Mouse (Mus musculus) midbrain, postnatal 0 days (tissue): ENCODE data around the gene Cnn2. TPM values are rescaled to one million over a fixed set of nuclear protein-coding genes. Genes with fewer than 3 reads are reported as not detected.
"Not testable (repeated sequence)": the region's sequence is repeated elsewhere in the genome, so short reads cannot be mapped to it uniquely, and the experiment has no call there.

Experiments used
- ATAC-seq: fragments of 200-750 bp; cut with Nextera tagmentation; 2 replicates; pipeline ENCODE4 v1.8.0; 2017; ENCODE audit warnings: moderate number of reproducible peaks, mild to moderate bottlenecking, moderate TSS enrichment, moderate library complexity; ENCODE audit not compliant: low FRiP score
- DNase-seq: peaks from one replicate; pipeline ENCODE4 v3.0.0-alpha.2; 2015; ENCODE audit warnings: low spot score
- H3K27ac ChIP-seq: fragments of 300-500 bp; sonication (generic); 2 replicates; pipeline ENCODE4 v1.5.1; 2014; ENCODE audit warnings: low read depth, mild to moderate bottlenecking, low read length, mixed read lengths
- H3K27me3 ChIP-seq: fragments of 300-500 bp; sonication (generic); 2 replicates; pipeline ENCODE4 v1.6.1; 2014; ENCODE audit warnings: low read length, control low read depth, mixed read lengths; ENCODE audit not compliant: insufficient read depth
- H3K36me3 ChIP-seq: fragments of 300-500 bp; sonication (generic); 2 replicates; pipeline ENCODE4 v1.6.1; 2014; ENCODE audit warnings: low read length, control low read depth, mixed read lengths; ENCODE audit not compliant: insufficient read depth
- H3K4me1 ChIP-seq: fragments of 300-500 bp; sonication (generic); 2 replicates; pipeline ENCODE4 v1.6.1; 2014; ENCODE audit warnings: mild to moderate bottlenecking, control low read depth, antibody characterized with exemption, low read length, mixed read lengths; ENCODE audit not compliant: insufficient read depth
- H3K4me2 ChIP-seq: fragments of 300-500 bp; sonication (generic); 2 replicates; pipeline ENCODE4 v1.6.1; 2014; ENCODE audit warnings: low read depth, mild to moderate bottlenecking, low read length, mixed read lengths; ENCODE audit not compliant: poor library complexity, severe bottlenecking
- H3K4me3 ChIP-seq: fragments of 300-500 bp; sonication (generic); 2 replicates; pipeline ENCODE4 v1.5.1; 2014; ENCODE audit warnings: low read depth, mild to moderate bottlenecking, low read length, moderate library complexity
- H3K9ac ChIP-seq: fragments of 300-500 bp; sonication (generic); replicated peaks from 2 replicates; pipeline ENCODE4 v1.6.1; 2014; ENCODE audit warnings: mild to moderate bottlenecking, low read length, moderate library complexity, mixed read lengths; ENCODE audit not compliant: poor library complexity, severe bottlenecking
- H3K9me3 ChIP-seq: fragments of 300-500 bp; sonication (generic); 2 replicates; pipeline ENCODE4 v1.6.1; 2016; ENCODE audit warnings: low read length, control low read depth
- CTCF ChIP-seq: IDR thresholded peaks from 2 replicates; pipeline ENCODE4 v1.5.1; 2016; ENCODE audit warnings: antibody characterized with exemption, mild to moderate bottlenecking
- WGBS: fragments of 180-500 bp; shearing (Covaris S2); extraction: QIAGEN DNeasy Blood & Tissue Kit; methylation state at CpG from one replicate; pipeline ENCODE4 v1.1.7; 2014; 5-methylcytosine and 5-hydroxymethylcytosine counted together
- polyA plus RNA-seq: library from polyadenylated mRNA; unstranded; fragments of >200 nt; fragmentation: Nextera tagmentation; extraction: Ambion mirVana; gene quantifications from 2 replicates; pipeline ENCODE4 v1.2.1, GENCODE M21; 2015
- total RNA-seq: library from RNA; depleted of rRNA; stranded (reverse); fragments of >200 nt; gene quantifications from 2 replicates; pipeline ENCODE4 v1.2.3, GENCODE M21; 2014; rRNA removed

Gene Cnn2
- total and polyA plus RNA-seq, 2 experiments from 2014 or later: 12.6 to 19.5 TPM

DNA sequence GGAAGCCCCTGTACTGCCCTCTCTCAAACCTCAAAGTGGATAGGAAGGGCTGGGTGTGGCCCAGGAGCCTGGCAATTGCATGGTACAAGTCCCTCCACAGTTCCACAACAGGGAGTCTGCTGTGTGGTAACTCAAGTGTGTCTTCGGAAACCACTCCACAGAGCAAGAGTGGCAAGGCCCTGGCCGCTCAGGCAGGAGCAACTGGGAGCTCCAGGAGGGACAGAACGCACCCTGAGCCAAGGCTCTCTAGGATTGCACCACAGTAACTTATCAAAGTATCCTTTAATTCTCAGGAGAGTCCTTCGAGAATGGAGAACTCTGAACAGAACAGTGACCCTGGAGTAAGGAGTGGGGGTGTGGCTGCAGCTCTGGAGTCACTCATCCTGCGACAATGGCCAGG lies 47.3 kb downstream of the Cnn2 start:
- 0 out of 2 replicates have a peak, but pooled peaks cover 9% of the 10 kb centered on the region for H3K4me1 ChIP-seq
- WGBS: 87% methylated on average over 5 of the region's 5 CpGs
- H3K9ac ChIP-seq: no peak overlapping the region
- peaks cover 33% of the 10 kb centered on the region for H3K36me3 ChIP-seq
- no peak overlapping the region for H3K4me3 ChIP-seq
- H3K4me2 ChIP-seq: no peak overlapping the region
- no peaks in the 10 kb centered on the region for H3K9me3 ChIP-seq
- no peaks in the 10 kb centered on the region for H3K27me3 ChIP-seq
- ATAC-seq: no peak
- H3K27ac ChIP-seq: no peak overlapping the region
- TF ChIP-seq CTCF: no peak
- DNase-seq: no peak

DNA sequence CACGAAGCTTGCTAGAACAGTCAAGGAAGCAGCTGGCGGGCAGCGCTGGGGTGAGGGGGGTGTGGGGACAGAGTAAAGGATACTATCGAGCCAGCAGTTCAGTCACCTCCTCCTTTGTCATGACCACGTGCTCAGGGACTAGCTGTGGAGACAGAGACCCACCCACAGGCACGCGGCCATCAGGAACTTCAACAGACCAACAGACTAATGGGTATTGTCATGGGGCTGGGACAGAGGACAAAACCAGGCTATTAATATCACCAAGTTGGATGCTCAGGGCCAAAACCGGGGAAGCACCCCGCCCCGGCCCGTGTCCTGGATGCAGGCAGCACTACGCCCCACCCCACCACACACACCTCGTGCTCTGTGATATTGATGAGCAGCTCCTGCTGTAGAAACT lies 48.4 kb downstream of the Cnn2 start:
- no peaks in the 10 kb centered on the region for H3K9me3 ChIP-seq
- DNase-seq (no peak), ATAC-seq (no peak)
- no peak for TF ChIP-seq CTCF
- H3K27me3 ChIP-seq: no peaks in the 10 kb centered on the region
- H3K36me3 ChIP-seq: peaks cover 33% of the 10 kb centered on the region
- no peak overlapping the region for H3K9ac ChIP-seq
- no peak overlapping the region for H3K4me3 ChIP-seq
- no peak overlapping the region for H3K4me2 ChIP-seq
- no peak overlapping the region for H3K27ac ChIP-seq
- H3K4me1 ChIP-seq: 0 out of 2 replicates have a peak, but pooled peaks cover 9% of the 10 kb centered on the region
- WGBS: 94% methylated on average over 13 of the region's 13 CpGs

DNA sequence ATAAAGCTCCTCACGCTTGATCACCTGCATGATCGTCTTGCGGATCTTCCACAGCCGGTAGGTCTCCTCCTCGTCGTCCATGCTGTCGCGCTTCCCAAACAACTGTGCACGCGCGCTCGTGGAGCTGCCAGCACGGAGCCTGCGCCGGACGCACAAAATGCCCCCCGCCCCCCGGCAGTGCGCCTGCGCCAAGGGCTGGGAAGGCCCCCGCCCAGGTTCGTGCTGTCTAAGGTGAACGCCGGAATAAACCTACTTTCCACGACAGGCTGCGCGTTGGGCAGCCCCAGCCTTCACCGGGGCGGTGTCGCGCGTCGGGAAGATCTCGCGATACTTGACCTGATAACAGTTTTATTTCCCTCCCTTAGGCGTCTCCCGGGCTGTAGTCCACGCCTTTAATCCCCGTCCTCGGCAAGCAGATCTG lies 51.2 kb downstream of the Cnn2 start, which contains the start of gene Polr2e:
TSS of gene Polr2e (minus strand) at position 237 of the 421 bp plus-strand sequence.
- Histone ChIP-seq H3K27ac (peak within 1 kb of the TSS; percentile 60), H3K4me3 (peak within 1 kb of the TSS; percentile 64), H3K9ac (peak within 1 kb of the TSS; percentile 68), H3K4me1 (0 out of 2 replicates have a peak, but pooled peaks cover 9% of the 10 kb centered on the region), H3K27me3 (no peaks in the 10 kb centered on the region), H3K36me3 (peaks cover 31% of the 10 kb centered on the region), H3K4me2 (peak within 1 kb of the TSS; percentile 77), H3K9me3 (no peaks in the 10 kb centered on the region)
- peak; percentile 48; the same call in 1 of the 2 replicates for TF ChIP-seq CTCF
- WGBS: 2% methylated on average over 40 of the region's 40 CpGs
- ATAC-seq (peak; percentile 98), DNase-seq (peak; percentile 99)

DNA sequence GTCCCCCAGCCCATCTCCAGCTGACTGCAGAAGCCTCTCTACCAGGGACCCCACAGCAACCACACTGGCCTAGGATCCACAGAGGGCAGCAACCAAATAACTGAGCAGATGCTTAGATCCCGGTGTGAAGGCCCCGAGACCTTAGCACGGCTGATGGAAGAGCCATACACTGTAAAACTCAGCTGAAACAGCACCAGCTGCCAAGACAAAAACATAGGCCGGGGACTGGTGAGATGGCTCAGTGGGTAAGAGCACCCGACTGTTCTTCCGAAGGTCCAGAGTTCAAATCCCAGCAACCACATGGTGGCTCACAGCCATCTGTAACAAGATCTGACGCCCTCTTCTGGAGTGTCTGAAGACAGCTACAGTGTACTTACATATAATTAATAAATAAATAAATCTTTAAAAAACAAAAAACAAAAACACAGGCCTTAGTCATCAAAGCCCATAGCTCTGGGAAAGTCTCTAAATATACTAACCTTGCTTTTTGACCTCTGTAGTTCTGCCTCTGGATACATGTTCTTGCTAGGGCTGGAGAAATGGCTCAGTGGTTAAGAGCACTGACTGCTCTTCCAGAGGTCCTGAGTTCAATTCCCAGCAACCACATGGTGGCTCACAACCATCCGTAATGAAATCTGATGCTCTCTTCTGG lies 53.2 kb downstream of the Cnn2 start:
- DNase-seq, H3K9me3 ChIP-seq, H3K4me1 ChIP-seq, H3K27me3 ChIP-seq, ATAC-seq, H3K4me2 ChIP-seq, H3K4me3 ChIP-seq, H3K27ac ChIP-seq, H3K9ac ChIP-seq: not testable (repeated sequence)
- peaks cover 14% of the 10 kb centered on the region for H3K36me3 ChIP-seq
- 85% methylated on average over 8 of the region's 8 CpGs for WGBS

DNA sequence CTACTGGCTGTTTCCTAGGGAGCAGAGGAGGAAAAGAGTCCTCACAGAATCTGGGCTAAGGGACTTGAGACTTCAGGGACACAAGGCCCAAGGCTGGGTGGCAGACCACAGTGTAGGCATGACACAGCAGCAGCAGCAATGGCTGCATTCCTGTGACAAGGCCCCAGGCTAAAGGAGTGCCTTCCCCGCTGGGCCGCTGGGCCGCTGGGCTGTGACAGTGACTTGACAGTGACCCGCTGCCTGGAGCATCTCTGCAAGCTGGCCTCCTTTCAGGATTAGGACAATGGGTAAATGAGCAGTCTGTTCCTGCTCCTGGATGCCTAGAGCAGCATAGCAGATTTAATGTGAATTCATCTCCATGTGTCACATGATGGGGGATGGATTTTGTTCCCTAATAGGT lies 55.7 kb downstream of the Cnn2 start:
- no peaks in the 10 kb centered on the region for H3K27me3 ChIP-seq
- DNase-seq (peak; percentile 32), ATAC-seq (no peak)
- H3K4me1 ChIP-seq: no peaks in the 10 kb centered on the region
- H3K4me3 ChIP-seq: no peak overlapping the region
- TF ChIP-seq CTCF: no peak
- no peak overlapping the region for H3K9ac ChIP-seq
- no peaks in the 10 kb centered on the region for H3K9me3 ChIP-seq
- 21% methylated on average over 4 of the region's 4 CpGs for WGBS
- H3K27ac ChIP-seq: peak overlapping the region; percentile 51; the same call in 1 of the 2 replicates
- no peak overlapping the region for H3K4me2 ChIP-seq
- H3K36me3 ChIP-seq: no peaks in the 10 kb centered on the region

DNA sequence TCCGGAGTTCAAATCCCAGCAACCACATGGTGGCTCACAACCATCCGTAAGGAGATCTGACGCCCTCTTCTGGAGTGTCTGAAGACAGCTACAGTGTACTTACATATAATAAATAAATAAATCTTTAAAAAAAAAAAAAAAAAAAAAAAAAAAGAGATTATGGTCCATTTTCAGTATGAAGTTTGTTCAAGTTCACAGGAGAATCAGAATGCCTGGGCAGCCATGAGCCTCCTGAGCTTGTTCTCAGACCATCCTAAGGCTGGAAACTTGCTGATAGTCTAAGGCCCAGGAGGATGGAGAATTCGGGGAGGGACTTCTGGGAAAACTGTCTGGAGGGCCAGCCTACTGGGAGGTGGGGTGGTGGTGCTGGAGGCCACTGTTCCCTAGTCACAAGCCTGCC lies 57.0 kb downstream of the Cnn2 start:
- H3K27me3 ChIP-seq, H3K9ac ChIP-seq, DNase-seq, H3K4me2 ChIP-seq, H3K9me3 ChIP-seq, ATAC-seq, H3K36me3 ChIP-seq, H3K27ac ChIP-seq, H3K4me3 ChIP-seq, H3K4me1 ChIP-seq: not testable (repeated sequence)
- WGBS: 76% methylated on average over 2 of the region's 4 CpGs

Other genes starting within 250 kb of the Cnn2 start
Only the 30 nearest of the 33 such genes appear.
- gene Rnf126, start 221.6 kb upstream of the Cnn2 start, total RNA-seq: 79.6 and 107 TPM in 2 replicates
- 121 and 134 TPM in 2 replicates for gene Rnf126, start 221.6 kb upstream of the Cnn2 start, polyA plus RNA-seq
- gene Fstl3, start 211.3 kb upstream of the Cnn2 start, total RNA-seq: 3.3 and 3.4 TPM in 2 replicates
- 3.0 and 3.9 TPM in 2 replicates for gene Fstl3, start 211.3 kb upstream of the Cnn2 start, polyA plus RNA-seq
- 1.1 TPM in 1 of 2 replicates, not detected in the other for gene Prss57, start 197.6 kb upstream of the Cnn2 start, total RNA-seq
- 0.09 and 0.25 TPM in 2 replicates for gene Prss57, start 197.6 kb upstream of the Cnn2 start, polyA plus RNA-seq
- 161 and 165 TPM in 2 replicates for gene Palm, start 195.0 kb upstream of the Cnn2 start, total RNA-seq
- 302 and 308 TPM in 2 replicates for gene Palm, start 195.0 kb upstream of the Cnn2 start, polyA plus RNA-seq
- 0.24 TPM in 1 of 2 replicates, not detected in the other for gene Misp, start 167.6 kb upstream of the Cnn2 start, total RNA-seq
- gene Misp, start 167.6 kb upstream of the Cnn2 start, polyA plus RNA-seq: 0.18 and 0.27 TPM in 2 replicates
- gene Ptbp1, start 134.2 kb upstream of the Cnn2 start, total RNA-seq: 114 and 119 TPM in 2 replicates
- 46.2 and 49.7 TPM in 2 replicates for gene Ptbp1, start 134.2 kb upstream of the Cnn2 start, polyA plus RNA-seq
- gene Prtn3, start 114.1 kb upstream of the Cnn2 start, total RNA-seq: 5.9 and 7.5 TPM in 2 replicates
- gene Prtn3, start 114.1 kb upstream of the Cnn2 start, polyA plus RNA-seq: 11.7 and 14.6 TPM in 2 replicates
- 494 and 539 TPM in 2 replicates for gene Plppr3, start 114.0 kb upstream of the Cnn2 start, total RNA-seq
- gene Plppr3, start 114.0 kb upstream of the Cnn2 start, polyA plus RNA-seq: 350 and 358 TPM in 2 replicates
- gene Elane, start 102.3 kb upstream of the Cnn2 start, total RNA-seq: not detected in 2 replicates
- not detected in 2 replicates for gene Elane, start 102.3 kb upstream of the Cnn2 start, polyA plus RNA-seq
- gene Cfd, start 97.7 kb upstream of the Cnn2 start, total RNA-seq: not detected in 2 replicates
- gene Cfd, start 97.7 kb upstream of the Cnn2 start, polyA plus RNA-seq: not detected in 2 replicates
- 75.9 and 79.6 TPM in 2 replicates for gene Med16, start 79.7 kb upstream of the Cnn2 start, total RNA-seq
- 54.9 and 55.3 TPM in 2 replicates for gene Med16, start 79.7 kb upstream of the Cnn2 start, polyA plus RNA-seq
- gene Gm26602, start 77.7 kb upstream of the Cnn2 start, total RNA-seq: not detected in 2 replicates
- gene Gm26602, start 77.7 kb upstream of the Cnn2 start, polyA plus RNA-seq: 7.4 and 17.3 TPM in 2 replicates
- 6.1 and 9.6 TPM in 2 replicates for gene Kiss1r, start 71.6 kb upstream of the Cnn2 start, total RNA-seq
- 4.4 and 5.5 TPM in 2 replicates for gene Kiss1r, start 71.6 kb upstream of the Cnn2 start, polyA plus RNA-seq
- gene R3hdm4, start 67.4 kb upstream of the Cnn2 start, total RNA-seq: 108 and 118 TPM in 2 replicates
- 301 and 323 TPM in 2 replicates for gene R3hdm4, start 67.4 kb upstream of the Cnn2 start, polyA plus RNA-seq
- 9.0 and 9.5 TPM in 2 replicates for gene Arid3a, start 61.5 kb upstream of the Cnn2 start, total RNA-seq
- gene Arid3a, start 61.5 kb upstream of the Cnn2 start, polyA plus RNA-seq: 3.1 and 3.3 TPM in 2 replicates
- gene Wdr18, start 28.4 kb upstream of the Cnn2 start, total RNA-seq: 72.6 and 87.6 TPM in 2 replicates
- 102 and 116 TPM in 2 replicates for gene Wdr18, start 28.4 kb upstream of the Cnn2 start, polyA plus RNA-seq
- gene Grin3b, start 17.9 kb upstream of the Cnn2 start, total RNA-seq: 0.42 and 2.2 TPM in 2 replicates
- 0.11 and 0.21 TPM in 2 replicates for gene Grin3b, start 17.9 kb upstream of the Cnn2 start, polyA plus RNA-seq
- gene Tmem259, start 4.3 kb upstream of the Cnn2 start, total RNA-seq: 134 and 172 TPM in 2 replicates
- 26.2 and 29.3 TPM in 2 replicates for gene Tmem259, start 4.3 kb upstream of the Cnn2 start, polyA plus RNA-seq
- 9.3 TPM in 2 replicates for gene Abca7, start 7.9 kb downstream of the Cnn2 start, total RNA-seq
- 1.7 and 1.9 TPM in 2 replicates for gene Abca7, start 7.9 kb downstream of the Cnn2 start, polyA plus RNA-seq
- 1.7 and 2.4 TPM in 2 replicates for gene Arhgap45, start 28.1 kb downstream of the Cnn2 start, total RNA-seq
- 1.2 and 1.6 TPM in 2 replicates for gene Arhgap45, start 28.1 kb downstream of the Cnn2 start, polyA plus RNA-seq
- gene Polr2e, start 51.2 kb downstream of the Cnn2 start, total RNA-seq: 66.4 and 76.0 TPM in 2 replicates
- 126 and 135 TPM in 2 replicates for gene Polr2e, start 51.2 kb downstream of the Cnn2 start, polyA plus RNA-seq
- gene Gpx4, start 58.6 kb downstream of the Cnn2 start, total RNA-seq: 350 TPM in 2 replicates
- 635 and 741 TPM in 2 replicates for gene Gpx4, start 58.6 kb downstream of the Cnn2 start, polyA plus RNA-seq
- gene Sbno2, start 117.0 kb downstream of the Cnn2 start, total RNA-seq: 24.3 TPM in 2 replicates
- 7.6 TPM in 2 replicates for gene Sbno2, start 117.0 kb downstream of the Cnn2 start, polyA plus RNA-seq
- gene Stk11, start 127.2 kb downstream of the Cnn2 start, total RNA-seq: 84.0 and 97.3 TPM in 2 replicates
- gene Stk11, start 127.2 kb downstream of the Cnn2 start, polyA plus RNA-seq: 12.3 and 12.4 TPM in 2 replicates
- 231 and 259 TPM in 2 replicates for gene Atp5d, start 150.0 kb downstream of the Cnn2 start, total RNA-seq
- gene Atp5d, start 150.0 kb downstream of the Cnn2 start, polyA plus RNA-seq: 607 and 661 TPM in 2 replicates
- 273 and 276 TPM in 2 replicates for gene Cbarp, start 152.3 kb downstream of the Cnn2 start, total RNA-seq
- 120 and 121 TPM in 2 replicates for gene Cbarp, start 152.3 kb downstream of the Cnn2 start, polyA plus RNA-seq
- gene Midn, start 159.7 kb downstream of the Cnn2 start, total RNA-seq: 114 and 143 TPM in 2 replicates
- gene Midn, start 159.7 kb downstream of the Cnn2 start, polyA plus RNA-seq: 16.3 and 17.2 TPM in 2 replicates
- 315 and 337 TPM in 2 replicates for gene Cirbp, start 177.4 kb downstream of the Cnn2 start, total RNA-seq
- 760 and 829 TPM in 2 replicates for gene Cirbp, start 177.4 kb downstream of the Cnn2 start, polyA plus RNA-seq
- gene 1600002K03Rik, start 184.4 kb downstream of the Cnn2 start, total RNA-seq: 2.3 and 2.8 TPM in 2 replicates
- 4.1 and 5.3 TPM in 2 replicates for gene 1600002K03Rik, start 184.4 kb downstream of the Cnn2 start, polyA plus RNA-seq
- gene Efna2, start 190.9 kb downstream of the Cnn2 start, total RNA-seq: 45.1 and 51.1 TPM in 2 replicates
- gene Efna2, start 190.9 kb downstream of the Cnn2 start, polyA plus RNA-seq: 52.1 and 58.4 TPM in 2 replicates